15 mouse cellular contexts compared by ENCODE assay signal in genomic region chr16:23114339-23115171, GRCm38 (mm10). TPM values are rescaled to one million over a fixed set of nuclear protein-coding genes. Genes with fewer than 3 reads are reported as not detected.
A peak's percentile ranks its signal among the peaks of the same experiment; 100 is the strongest.
DNase-seq lines count a peak whose midpoint lies in the region; ATAC-seq and TF ChIP-seq lines count a peak whose summit lies in the region.
"Had no signal": no experiment of that assay in that cellular context is flagged by ENCODE, and none has a peak within 500 bp of the region (broad histone marks: within the 10 kb centered on the region; RNA-seq: fewer than 3 reads in every experiment).

No protein-coding gene starts in this region.

- H3K27me3 ChIP-seq in embryonic facial prominence, embryonic 11.5 days (ENCODE audit: control insufficient read depth, insufficient read depth, low read length) = no peaks in the 10 kb centered on the region
- no peaks in the 10 kb centered on the region for H3K27me3 ChIP-seq in embryonic facial prominence, embryonic 10.5 days (replicated peaks; ENCODE audit: low read depth, poor library complexity, severe bottlenecking)
- no peaks in the 10 kb centered on the region for H3K27me3 ChIP-seq in midbrain, postnatal 0 days (ENCODE audit: insufficient read depth, low read length)
- H3K27me3 ChIP-seq in midbrain, embryonic 14.5 days (ENCODE audit: control insufficient read depth, insufficient read depth, low read length) = no peaks in the 10 kb centered on the region
- no peaks in the 10 kb centered on the region for H3K27me3 ChIP-seq in limb, embryonic 12.5 days
- H3K27me3 ChIP-seq in cerebellum, adult 2 months (ENCODE audit: control insufficient read depth, insufficient read depth, low read length) = no peaks in the 10 kb centered on the region

- 0 out of 2 replicates have a peak, but pooled peaks have one; percentile 46 for ATAC-seq in embryonic facial prominence, embryonic 11.5 days (replicated peaks; ENCODE audit: insufficient number of reproducible peaks, low FRiP score, low TSS enrichment, low read depth)
- no peak for ATAC-seq in midbrain, postnatal 0 days (ENCODE audit: low FRiP score)
- ATAC-seq in midbrain, embryonic 14.5 days (ENCODE audit: low FRiP score, low TSS enrichment) = no peak
- peak; percentile 54 for ATAC-seq in limb, embryonic 12.5 days (ENCODE audit: insufficient number of reproducible peaks, insufficient read depth, low FRiP score, low TSS enrichment, low read depth)

- H3K4me2 ChIP-seq in embryonic facial prominence, embryonic 11.5 days (ENCODE audit: low read depth, low read length) = no peak overlapping the region
- H3K4me2 ChIP-seq in midbrain, postnatal 0 days (ENCODE audit: low read depth, low read length, poor library complexity, severe bottlenecking) = no peak overlapping the region
- no peak overlapping the region for H3K4me2 ChIP-seq in midbrain, embryonic 14.5 days (ENCODE audit: low read length)
- no peak overlapping the region for H3K4me2 ChIP-seq in limb, embryonic 12.5 days

- TF ChIP-seq CTCF in midbrain, postnatal 0 days (IDR thresholded peaks at IDR 0.05) = 0 out of 2 replicates have a peak, but pooled peaks have one; percentile 11
- no peak for TF ChIP-seq CTCF in cerebellum, adult 2 months (IDR thresholded peaks at IDR 0.05; ENCODE audit: borderline replicate concordance, insufficient read depth, low read depth, low read length)

- no peak overlapping the region for H3K4me3 ChIP-seq in embryonic facial prominence, embryonic 11.5 days (ENCODE audit: low read depth, low read length)
- H3K4me3 ChIP-seq in embryonic facial prominence, embryonic 10.5 days = no peak overlapping the region
- H3K4me3 ChIP-seq in midbrain, postnatal 0 days (ENCODE audit: low read depth, low read length) = no peak overlapping the region
- H3K4me3 ChIP-seq in midbrain, embryonic 14.5 days (replicated peaks; ENCODE audit: low read depth, low read length) = no peak overlapping the region
- no peak overlapping the region for H3K4me3 ChIP-seq in limb, embryonic 12.5 days (replicated peaks)
- H3K4me3 ChIP-seq in cerebellum, adult 2 months (replicated peaks; ENCODE audit: insufficient read depth, low read depth, low read length) = no peak overlapping the region

- no peak for DNase-seq in embryonic facial prominence, embryonic 11.5 days (ENCODE audit: low spot score)
- DNase-seq in embryonic facial prominence, embryonic 10.5 days (ENCODE audit: low spot score) = no peak
- DNase-seq in midbrain, postnatal 0 days (ENCODE audit: low spot score) = no peak
- no peak for DNase-seq in midbrain, embryonic 14.5 days
- no peak for DNase-seq in cerebellum, adult 2 months
- DNase-seq in urinary bladder, postnatal 25 days (ENCODE audit: low spot score) = no peak
- no peak for DNase-seq in T-cell, adult 2 months (ENCODE audit: low spot score)
- DNase-seq: adrenal gland, postnatal 14 days; kidney, postnatal 10 days; right cerebral cortex, postnatal 14 days had no signal

- H3K9ac ChIP-seq in embryonic facial prominence, embryonic 11.5 days (replicated peaks; ENCODE audit: low read length) = no peak overlapping the region
- H3K9ac ChIP-seq in midbrain, postnatal 0 days (replicated peaks; ENCODE audit: low read length, poor library complexity, severe bottlenecking) = no peak overlapping the region
- H3K9ac ChIP-seq in midbrain, embryonic 14.5 days (replicated peaks; ENCODE audit: low read length) = no peak overlapping the region
- H3K9ac ChIP-seq in limb, embryonic 12.5 days (replicated peaks) = no peak overlapping the region

- peaks cover 7% of the 10 kb centered on the region for H3K36me3 ChIP-seq in embryonic facial prominence, embryonic 11.5 days (replicated peaks; ENCODE audit: control insufficient read depth, insufficient read depth, low read depth, low read length)
- peaks cover 94% of the 10 kb centered on the region for H3K36me3 ChIP-seq in embryonic facial prominence, embryonic 10.5 days (replicated peaks)
- peaks cover 37% of the 10 kb centered on the region for H3K36me3 ChIP-seq in midbrain, postnatal 0 days (ENCODE audit: insufficient read depth, low read length)
- peaks cover 75% of the 10 kb centered on the region for H3K36me3 ChIP-seq in midbrain, embryonic 14.5 days (ENCODE audit: control insufficient read depth, insufficient read depth, low read length)
- H3K36me3 ChIP-seq in limb, embryonic 12.5 days = peaks cover 85% of the 10 kb centered on the region

- H3K9me3 ChIP-seq in embryonic facial prominence, embryonic 11.5 days (replicated peaks; ENCODE audit: control insufficient read depth, low read length) = no peaks in the 10 kb centered on the region
- no peaks in the 10 kb centered on the region for H3K9me3 ChIP-seq in embryonic facial prominence, embryonic 10.5 days
- no peaks in the 10 kb centered on the region for H3K9me3 ChIP-seq in midbrain, postnatal 0 days (ENCODE audit: low read length)
- H3K9me3 ChIP-seq in midbrain, embryonic 14.5 days (ENCODE audit: control insufficient read depth, low read length) = no peaks in the 10 kb centered on the region
- no peaks in the 10 kb centered on the region for H3K9me3 ChIP-seq in limb, embryonic 12.5 days

- no peak overlapping the region for H3K27ac ChIP-seq in embryonic facial prominence, embryonic 11.5 days (replicated peaks; ENCODE audit: low read depth, low read length)
- H3K27ac ChIP-seq in embryonic facial prominence, embryonic 10.5 days (replicated peaks) = no peak overlapping the region
- no peak overlapping the region for H3K27ac ChIP-seq in midbrain, postnatal 0 days (ENCODE audit: low read depth, low read length)
- H3K27ac ChIP-seq in midbrain, embryonic 14.5 days (replicated peaks; ENCODE audit: low read depth, low read length) = no peak overlapping the region
- no peak overlapping the region for H3K27ac ChIP-seq in limb, embryonic 12.5 days
- H3K27ac ChIP-seq in cerebellum, adult 2 months (ENCODE audit: insufficient read depth, low read length) = no peak overlapping the region

- TF ChIP-seq POLR2A in cerebellum, adult 2 months (IDR thresholded peaks at IDR 0.05; ENCODE audit: borderline replicate concordance, insufficient read depth, low read length) = no peak

- 70% methylated on average over 5 of the region's 5 CpGs for WGBS in embryonic facial prominence, embryonic 11.5 days
- 76% methylated on average over 5 of the region's 5 CpGs for WGBS in embryonic facial prominence, embryonic 10.5 days
- 65% methylated on average over 5 of the region's 5 CpGs for WGBS in midbrain, postnatal 0 days
- WGBS in midbrain, embryonic 14.5 days = 68% methylated on average over 5 of the region's 5 CpGs
- 68% methylated on average over 5 of the region's 5 CpGs for WGBS in limb, embryonic 12.5 days
- 56% methylated on average over 5 of the region's 5 CpGs for WGBS in cerebellum, adult 2 months

- H3K4me1 ChIP-seq in embryonic facial prominence, embryonic 11.5 days (ENCODE audit: control insufficient read depth, insufficient read depth, low read length) = no peaks in the 10 kb centered on the region
- H3K4me1 ChIP-seq in embryonic facial prominence, embryonic 10.5 days = peaks cover 12% of the 10 kb centered on the region
- H3K4me1 ChIP-seq in midbrain, postnatal 0 days (ENCODE audit: insufficient read depth, low read length) = no peaks in the 10 kb centered on the region
- H3K4me1 ChIP-seq in midbrain, embryonic 14.5 days (ENCODE audit: control insufficient read depth, insufficient read depth, low read length) = peaks cover 12% of the 10 kb centered on the region
- H3K4me1 ChIP-seq in limb, embryonic 12.5 days (replicated peaks) = peaks cover 13% of the 10 kb centered on the region
- no peaks in the 10 kb centered on the region; the same call in 1 of the 2 replicates for H3K4me1 ChIP-seq in cerebellum, adult 2 months (ENCODE audit: control insufficient read depth, insufficient read depth, low read length)

RNA-seq across cellular contexts. Expression of gene Eif4a2, which starts 7.3 kb away (rescaled TPM):
- polyA plus RNA-seq in embryonic facial prominence, embryonic 11.5 days (2014; fragmentation: Nextera tagmentation; extraction: Ambion mirVana) = 278 and 280 TPM in 2 replicates
- polyA plus RNA-seq in embryonic facial prominence, embryonic 10.5 days (2016; fragmentation: Nextera tagmentation; extraction: Ambion mirVana) = 170 and 177 TPM in 2 replicates
- 647 and 778 TPM in 2 replicates for total RNA-seq in midbrain, postnatal 0 days (2014; rRNA removed)
- 291 and 295 TPM in 2 replicates for polyA plus RNA-seq in midbrain, postnatal 0 days (2015; fragmentation: Nextera tagmentation; extraction: Ambion mirVana)
- polyA plus RNA-seq in midbrain, embryonic 14.5 days (2014; fragmentation: Nextera tagmentation; extraction: Ambion mirVana) = 337 and 373 TPM in 2 replicates
- 237 and 250 TPM in 2 replicates for polyA plus RNA-seq in limb, embryonic 12.5 days (2016; fragmentation: Nextera tagmentation; extraction: Ambion mirVana)
- polyA plus RNA-seq in cerebellum, adult 2 months (2012; rRNA removed) = 737 and 742 TPM in 2 replicates

RNA-seq across cellular contexts. Expression of gene Rfc4, which starts 13.0 kb away (rescaled TPM):
- polyA plus RNA-seq in embryonic facial prominence, embryonic 11.5 days (2014; fragmentation: Nextera tagmentation; extraction: Ambion mirVana) = 235 and 245 TPM in 2 replicates
- polyA plus RNA-seq in embryonic facial prominence, embryonic 10.5 days (2016; fragmentation: Nextera tagmentation; extraction: Ambion mirVana) = 208 and 218 TPM in 2 replicates
- total RNA-seq in midbrain, postnatal 0 days (2014; rRNA removed) = 8.6 and 10.0 TPM in 2 replicates
- 20.4 and 22.6 TPM in 2 replicates for polyA plus RNA-seq in midbrain, postnatal 0 days (2015; fragmentation: Nextera tagmentation; extraction: Ambion mirVana)
- polyA plus RNA-seq in midbrain, embryonic 14.5 days (2014; fragmentation: Nextera tagmentation; extraction: Ambion mirVana) = 41.9 and 57.1 TPM in 2 replicates
- polyA plus RNA-seq in limb, embryonic 12.5 days (2016; fragmentation: Nextera tagmentation; extraction: Ambion mirVana) = 175 and 179 TPM in 2 replicates
- polyA plus RNA-seq in cerebellum, adult 2 months (2012; rRNA removed) = 2.1 and 2.5 TPM in 2 replicates

RNA-seq across cellular contexts. Expression of gene Adipoq, which starts 31.8 kb away (rescaled TPM):
- polyA plus RNA-seq in embryonic facial prominence, embryonic 11.5 days (2014; fragmentation: Nextera tagmentation; extraction: Ambion mirVana) = 0.17 TPM in 1 of 2 replicates, not detected in the other
- not detected in 2 replicates for polyA plus RNA-seq in embryonic facial prominence, embryonic 10.5 days (2016; fragmentation: Nextera tagmentation; extraction: Ambion mirVana)
- total RNA-seq in midbrain, postnatal 0 days (2014; rRNA removed) = not detected in 2 replicates
- not detected in 2 replicates for polyA plus RNA-seq in midbrain, postnatal 0 days (2015; fragmentation: Nextera tagmentation; extraction: Ambion mirVana)
- polyA plus RNA-seq in midbrain, embryonic 14.5 days (2014; fragmentation: Nextera tagmentation; extraction: Ambion mirVana) = not detected in 2 replicates
- not detected in 2 replicates for polyA plus RNA-seq in limb, embryonic 12.5 days (2016; fragmentation: Nextera tagmentation; extraction: Ambion mirVana)
- polyA plus RNA-seq in cerebellum, adult 2 months (2012; rRNA removed) = 0.33 TPM in 1 of 2 replicates, not detected in the other
- total RNA-seq: left cerebral cortex, postnatal 36 days; monocyte, adult 5-6 weeks had no signal

RNA-seq across cellular contexts. Expression of gene Kng1, which starts 56.9 kb away (rescaled TPM):
- not detected in 2 replicates for polyA plus RNA-seq in embryonic facial prominence, embryonic 11.5 days (2014; fragmentation: Nextera tagmentation; extraction: Ambion mirVana)
- polyA plus RNA-seq in embryonic facial prominence, embryonic 10.5 days (2016; fragmentation: Nextera tagmentation; extraction: Ambion mirVana) = not detected in 2 replicates
- total RNA-seq in midbrain, postnatal 0 days (2014; rRNA removed) = not detected in 2 replicates
- not detected in 2 replicates for polyA plus RNA-seq in midbrain, postnatal 0 days (2015; fragmentation: Nextera tagmentation; extraction: Ambion mirVana)
- polyA plus RNA-seq in midbrain, embryonic 14.5 days (2014; fragmentation: Nextera tagmentation; extraction: Ambion mirVana) = not detected in 2 replicates
- polyA plus RNA-seq in limb, embryonic 12.5 days (2016; fragmentation: Nextera tagmentation; extraction: Ambion mirVana) = 0.15 and 0.17 TPM in 2 replicates
- not detected in 2 replicates for polyA plus RNA-seq in cerebellum, adult 2 months (2012; rRNA removed)
- total RNA-seq: granulocyte monocyte progenitor cell, adult 5-6 weeks; left cerebral cortex, postnatal 36 days; monocyte, adult 5-6 weeks had no signal
- polyA plus RNA-seq: cortical plate, adult 2 months had no signal

Comparison
In these comparisons a context has a peak if more than half of its experiments do, and no peak if none do; other contexts are left out.
1. ATAC-seq: peak in embryonic facial prominence, embryonic 11.5 days (single experiment) and limb, embryonic 12.5 days (single experiment); none in midbrain, postnatal 0 days (single experiment) and midbrain, embryonic 14.5 days (single experiment).